Mouse (Mus musculus): ENCODE data around the gene Nmnat2.

The Nmnat2 gene

DNA sequence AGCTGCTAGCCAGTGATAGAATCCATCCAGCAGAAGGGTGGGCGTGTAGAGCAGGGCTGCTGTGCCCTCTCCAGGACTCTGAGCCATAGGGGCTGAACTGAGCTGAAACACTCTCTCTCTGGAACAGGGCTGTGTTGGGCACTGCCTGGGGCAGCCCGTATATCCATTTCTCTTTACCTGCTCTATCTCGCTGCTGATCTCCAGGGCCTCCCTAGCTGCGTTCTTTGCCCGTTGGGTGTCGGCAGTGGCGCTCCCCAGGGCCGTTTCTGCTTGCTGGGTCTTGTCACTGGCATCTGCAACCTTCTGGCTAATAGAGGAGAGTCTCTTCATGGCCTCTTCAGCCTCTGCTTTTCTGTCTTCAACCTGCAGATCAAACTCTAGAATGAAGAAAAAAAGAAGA is 174.0 kb downstream of the Nmnat2 start:
- no peak for DNase-seq

DNA sequence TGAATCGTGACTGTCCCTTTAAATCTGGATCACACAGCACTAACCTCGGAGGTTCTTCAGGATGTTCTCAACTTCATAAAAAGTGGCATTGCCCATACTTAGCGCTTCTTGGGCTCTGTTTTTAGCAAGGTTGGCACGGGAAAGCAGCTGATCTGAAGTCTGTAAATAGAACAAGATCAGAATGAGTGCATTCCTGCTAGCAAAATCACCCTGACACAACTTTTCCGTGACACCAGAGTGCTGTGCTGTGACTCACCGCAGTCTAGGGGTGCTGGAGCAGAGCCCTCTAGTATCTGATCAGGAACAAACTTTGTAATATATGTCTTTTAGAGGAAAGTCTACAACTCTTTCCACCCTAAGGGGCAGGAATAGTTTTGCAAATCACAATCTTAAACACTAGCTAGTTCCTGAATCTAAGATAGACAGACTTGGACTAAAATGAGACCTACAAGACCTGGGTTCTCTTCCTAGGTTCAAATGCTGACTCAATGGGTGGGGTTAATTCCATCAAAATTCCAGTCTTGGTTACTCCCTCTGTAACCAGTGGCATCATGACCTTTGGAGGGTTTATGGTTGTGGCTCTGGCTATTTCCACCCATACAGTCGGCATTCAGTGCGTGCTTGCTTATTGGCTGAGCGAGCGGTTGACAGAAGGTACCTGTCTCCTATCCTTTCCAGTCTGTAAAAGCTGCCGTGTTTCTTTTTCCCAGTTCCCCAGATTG is 175.4 kb downstream of the Nmnat2 start:
- DNase-seq = no peak

DNA sequence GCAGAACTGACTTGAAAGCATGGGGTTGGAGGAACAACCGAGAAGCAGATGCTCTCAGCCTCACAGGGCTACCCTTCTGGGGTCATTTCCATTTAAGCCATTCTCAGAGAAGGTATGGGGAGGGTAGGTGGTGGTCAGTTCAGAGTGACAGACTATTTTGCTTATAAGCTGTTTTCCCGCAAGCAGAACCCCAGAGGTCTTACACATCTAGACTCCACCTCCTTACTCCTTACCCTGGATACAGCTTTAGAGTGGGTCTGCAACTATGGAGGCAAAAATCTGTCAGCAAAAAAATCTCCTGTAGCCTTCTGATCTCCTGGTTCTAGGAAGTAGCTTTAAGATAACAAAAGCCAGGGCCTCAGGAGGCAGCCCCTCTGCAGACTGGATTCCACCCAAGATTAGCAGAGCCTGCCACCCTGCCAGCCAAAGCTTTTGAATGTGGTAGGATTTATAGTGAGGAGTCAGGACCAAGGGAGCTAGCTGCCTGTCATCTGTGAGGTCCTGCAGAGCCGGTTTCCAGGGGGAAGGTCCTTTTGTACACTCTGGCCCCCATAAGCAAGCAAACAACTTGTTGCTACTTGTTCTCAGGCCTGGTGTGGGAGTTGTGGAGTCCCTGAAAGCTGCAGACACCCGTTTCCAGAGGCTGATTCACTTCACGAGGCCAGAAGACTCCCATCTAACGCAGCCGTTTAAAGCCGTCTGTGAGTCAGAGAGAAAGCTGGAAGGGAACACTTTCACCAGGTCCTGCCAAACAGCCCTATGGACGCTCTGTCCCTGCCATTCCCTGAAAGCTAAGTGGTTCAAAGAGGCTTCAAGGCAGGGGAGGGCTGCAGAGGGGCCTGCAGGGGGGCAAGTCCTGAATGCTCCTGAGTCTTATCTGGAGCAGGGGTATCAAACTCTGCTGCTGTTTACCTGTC is 179.3 kb downstream of the Nmnat2 start:
- DNase-seq = no peak

DNA sequence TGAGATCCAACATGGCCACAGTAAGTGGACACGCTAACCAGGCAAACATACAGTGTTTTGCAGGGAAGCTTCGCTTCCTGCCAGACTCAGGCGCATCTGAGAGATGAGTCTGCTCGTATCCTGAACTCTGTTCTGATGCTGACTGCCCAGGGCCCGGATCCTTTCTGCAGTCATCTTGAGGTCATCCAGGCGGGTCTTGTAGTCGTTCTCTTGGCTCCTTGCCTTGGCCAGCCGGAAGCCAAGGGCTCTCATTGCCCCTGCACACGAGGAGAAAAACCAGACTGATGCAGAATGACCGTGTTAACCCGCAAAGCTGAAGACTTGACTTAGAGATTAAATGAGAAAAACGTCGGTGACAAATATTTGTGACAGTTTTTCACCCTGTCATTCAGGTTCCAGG is 181.9 kb downstream of the Nmnat2 start:
- DNase-seq = no peak

DNA sequence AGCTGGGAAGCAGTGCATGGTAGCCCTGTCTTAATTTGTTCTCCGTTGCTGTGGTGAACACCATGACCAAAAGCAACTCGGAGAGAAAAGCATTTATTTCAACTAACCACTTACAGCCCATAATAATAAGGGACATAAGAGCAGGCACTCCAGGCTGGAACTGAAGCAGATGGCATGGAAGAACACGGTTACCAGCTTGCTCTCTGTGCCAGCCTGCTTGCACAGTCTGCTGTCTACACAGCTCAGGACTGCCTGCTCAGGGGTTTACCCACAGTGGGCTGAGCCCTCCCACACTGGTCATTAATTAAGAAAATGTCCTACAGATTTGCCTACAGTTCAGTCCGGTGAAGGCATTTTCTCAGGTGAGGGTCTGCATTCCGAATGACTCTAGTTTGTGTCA is 183.7 kb downstream of the Nmnat2 start:
- no peak for DNase-seq

DNA sequence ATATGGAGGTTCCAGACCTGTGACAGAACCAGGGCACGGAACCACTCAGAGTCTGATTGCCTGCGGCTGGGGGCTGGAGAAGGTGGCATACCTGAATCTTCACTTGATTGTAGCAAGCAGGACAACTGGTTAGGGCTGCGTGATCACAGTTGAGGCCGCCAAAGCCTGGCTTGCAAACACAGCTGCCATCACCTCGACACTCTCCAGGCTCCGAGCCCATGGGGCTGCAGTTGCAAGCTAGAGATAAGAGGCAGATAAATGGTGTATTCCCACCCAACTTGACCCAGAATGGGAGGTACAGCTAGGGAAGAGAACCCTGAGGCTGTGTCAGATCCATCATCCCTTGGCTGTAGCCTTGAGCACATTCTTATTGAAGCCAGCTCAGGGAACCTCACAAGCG is 184.8 kb downstream of the Nmnat2 start:
- DNase-seq = no peak

DNA sequence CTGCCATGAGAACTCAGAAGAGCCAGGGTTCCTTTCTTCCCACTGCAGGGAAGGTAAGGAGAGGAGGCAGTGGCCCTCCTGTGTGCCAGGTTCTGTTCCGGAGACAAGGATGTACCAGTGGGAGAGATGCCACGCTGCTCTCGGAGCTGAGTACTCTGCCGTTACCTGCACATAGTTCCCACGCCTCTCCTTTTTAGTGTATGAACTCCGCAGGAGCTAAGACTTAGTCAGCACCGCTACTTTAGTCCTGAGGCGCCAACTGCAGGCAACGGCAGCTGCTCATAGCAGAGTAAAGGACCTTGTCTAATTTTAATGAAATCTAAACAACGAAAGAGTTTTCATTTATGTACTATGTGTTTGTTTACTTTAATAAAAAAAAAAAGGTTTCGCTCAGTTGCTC is 185.5 kb downstream of the Nmnat2 start:
- no peak for DNase-seq

DNA sequence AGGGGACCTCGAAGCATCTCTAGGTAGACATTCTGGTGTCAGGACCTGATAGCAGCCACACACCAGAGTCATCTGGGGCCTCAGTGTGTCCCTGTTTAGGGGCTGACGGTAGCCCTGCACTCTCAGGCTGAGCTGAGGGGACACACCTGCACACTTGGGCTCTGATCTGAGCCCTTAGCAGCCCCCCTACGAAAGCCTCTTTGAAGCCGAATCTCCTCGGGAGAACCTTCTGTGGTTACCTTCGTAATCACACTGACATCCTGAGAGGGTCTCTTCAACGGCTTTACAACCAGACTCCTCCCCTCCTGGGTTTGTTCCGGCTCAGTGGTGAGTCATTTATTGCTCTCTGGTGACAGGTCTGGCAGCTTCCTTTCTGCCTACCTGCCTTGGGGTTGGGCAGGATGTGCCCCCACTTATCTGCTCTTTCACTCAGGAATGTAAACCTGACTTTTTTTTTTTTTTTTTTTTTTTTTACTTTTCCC is 186.0 kb downstream of the Nmnat2 start:
- DNase-seq = no peak

DNA sequence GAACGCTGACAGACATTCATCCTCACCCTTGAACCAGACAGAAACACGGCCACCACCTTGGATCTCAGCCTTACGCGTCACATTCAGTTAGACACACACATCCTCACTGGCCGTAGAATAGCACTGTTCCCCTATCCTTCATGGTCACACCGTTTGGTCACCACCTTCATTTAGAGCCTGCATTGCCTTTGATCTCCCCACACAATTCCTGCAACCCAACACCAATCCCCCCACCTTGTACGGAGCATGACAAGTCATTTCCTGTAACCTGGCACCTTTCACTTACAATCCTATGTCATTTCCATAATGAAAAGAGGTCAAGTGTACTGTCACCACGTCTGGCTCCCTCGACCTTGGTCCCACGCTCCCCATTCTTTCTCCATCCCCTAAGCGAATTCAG is 189.2 kb downstream of the Nmnat2 start:
- DNase-seq = no peak

DNA sequence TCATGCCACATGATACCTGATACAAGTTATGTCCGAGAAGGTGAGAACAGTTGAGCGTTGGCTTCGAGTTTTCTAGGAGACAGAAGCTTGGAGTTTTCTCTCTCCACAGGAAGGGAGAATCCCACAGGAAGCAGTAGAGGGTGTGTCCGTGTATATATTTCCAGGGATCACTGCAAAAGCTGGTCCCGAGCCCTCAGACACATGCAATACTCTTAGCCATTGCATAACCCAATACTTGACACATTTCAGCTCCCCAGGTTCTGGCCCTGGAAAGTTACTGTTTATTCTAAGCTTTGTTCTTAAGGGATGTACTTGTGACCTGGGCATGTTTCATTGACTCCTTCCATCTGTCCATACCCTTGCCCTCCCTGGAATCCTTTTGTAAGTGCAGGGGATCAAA is 191.0 kb downstream of the Nmnat2 start:
- DNase-seq = no peak

DNA sequence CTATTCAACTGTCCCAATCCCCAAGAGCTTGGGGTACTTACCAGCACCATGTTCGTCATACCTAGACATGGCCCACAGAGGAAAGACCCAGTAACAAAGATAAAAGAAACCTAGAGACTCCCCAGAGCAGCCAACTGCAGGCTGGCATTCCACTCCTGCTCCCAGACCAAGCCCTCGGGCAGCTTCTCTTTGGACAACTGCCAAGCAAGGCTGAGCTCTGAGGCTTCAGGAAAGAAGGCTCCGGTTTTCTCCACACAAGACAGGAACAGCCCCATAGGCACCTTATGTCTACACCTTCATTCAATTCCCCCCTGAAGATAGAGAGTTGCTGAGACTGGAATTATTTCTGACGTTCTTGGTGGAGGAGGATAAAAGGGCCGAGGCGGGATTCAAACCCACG is 197.8 kb downstream of the Nmnat2 start:
- DNase-seq = no peak

DNA sequence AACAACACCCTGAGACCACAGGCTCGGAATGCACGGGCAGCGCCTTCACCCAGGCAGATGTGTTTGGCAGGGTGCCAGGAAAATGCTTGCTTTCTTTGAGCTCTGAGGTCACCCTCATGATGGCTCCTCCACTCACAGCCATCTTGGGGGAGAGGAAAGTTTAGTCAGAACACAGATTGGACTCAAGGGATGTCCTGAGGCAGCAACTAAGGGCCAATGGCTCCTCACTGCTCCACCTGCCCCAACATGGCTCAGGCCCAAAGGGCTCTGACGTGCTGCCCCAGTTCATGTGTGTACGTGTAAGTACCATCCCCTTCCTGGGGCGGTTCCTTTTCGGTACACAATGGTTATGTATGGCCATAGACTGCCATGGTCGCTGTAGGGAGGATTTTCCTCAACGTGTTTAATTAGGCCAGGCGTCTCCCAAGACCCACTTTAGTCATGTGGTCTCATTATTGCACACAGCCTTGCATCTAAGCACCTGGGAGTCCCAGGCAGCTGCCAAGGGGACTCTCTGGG is 198.9 kb downstream of the Nmnat2 start:
- no peak for DNase-seq

DNA sequence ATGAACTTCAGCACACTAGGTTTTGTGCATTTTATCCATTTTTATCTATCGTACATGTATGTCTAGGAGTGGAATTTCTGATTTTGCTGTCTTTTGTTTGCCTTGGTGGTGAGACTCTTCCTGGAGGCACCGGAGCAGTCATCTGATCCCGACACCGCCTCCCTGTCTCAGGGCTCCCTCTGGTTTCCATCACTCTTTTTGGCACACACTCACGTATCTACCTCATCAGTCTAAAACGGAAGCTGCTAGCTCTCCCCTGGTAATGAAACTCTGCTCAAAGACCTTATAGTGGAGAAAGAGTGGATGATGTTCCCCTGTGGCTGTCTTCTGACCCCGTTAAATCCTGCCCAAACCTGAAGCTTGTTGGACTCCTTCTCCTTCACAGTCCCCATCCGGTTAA is 200.6 kb downstream of the Nmnat2 start:
- DNase-seq = no peak

DNA sequence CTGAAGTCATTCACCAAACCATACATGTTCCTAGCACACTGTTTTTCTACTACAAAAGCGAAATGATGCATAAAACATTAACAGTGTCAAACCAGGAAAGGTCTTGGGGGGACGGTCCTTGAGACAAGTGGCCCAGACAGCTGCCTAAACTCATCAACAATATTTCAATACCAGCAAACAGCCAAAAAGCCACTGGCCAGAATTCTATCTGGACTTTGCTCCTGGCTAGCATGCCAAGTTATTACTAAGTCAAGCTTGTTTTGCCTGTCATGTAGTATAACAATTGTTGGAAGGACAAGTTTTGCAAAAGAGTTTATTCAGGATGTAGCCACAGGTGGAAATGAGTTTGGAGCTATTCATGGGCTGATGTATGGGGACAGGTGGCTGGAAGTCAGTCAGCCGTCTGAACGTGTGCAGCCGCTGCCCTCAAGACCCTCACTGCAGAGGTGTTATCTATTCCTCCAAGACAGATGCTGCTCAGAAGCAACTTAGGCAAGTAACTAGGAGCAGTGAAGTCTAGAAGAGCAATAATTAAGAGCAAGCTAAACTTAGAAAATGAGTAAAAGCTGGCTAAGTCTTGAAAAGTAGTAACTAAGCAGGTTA is 202.3 kb downstream of the Nmnat2 start:
- no peak for DNase-seq

DNA sequence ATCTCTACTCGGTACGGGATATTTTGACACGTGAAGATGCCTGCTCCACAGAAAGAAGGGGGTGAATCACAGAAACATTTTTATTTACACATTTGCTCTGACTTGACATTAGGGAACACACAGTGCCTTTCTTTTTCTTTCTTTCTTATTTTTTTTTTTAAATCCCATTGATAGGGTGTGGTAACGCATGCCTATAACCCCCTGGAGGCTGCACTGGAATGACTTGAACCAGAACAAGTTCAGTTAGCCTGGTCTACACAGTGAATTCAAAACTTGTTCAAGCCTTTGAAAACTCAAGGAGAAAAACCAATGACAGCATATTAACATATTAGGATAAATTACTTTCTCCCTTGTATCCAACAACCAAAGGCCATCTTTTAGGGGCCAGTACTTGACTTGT is 204.3 kb downstream of the Nmnat2 start:
- no peak for DNase-seq

DNA sequence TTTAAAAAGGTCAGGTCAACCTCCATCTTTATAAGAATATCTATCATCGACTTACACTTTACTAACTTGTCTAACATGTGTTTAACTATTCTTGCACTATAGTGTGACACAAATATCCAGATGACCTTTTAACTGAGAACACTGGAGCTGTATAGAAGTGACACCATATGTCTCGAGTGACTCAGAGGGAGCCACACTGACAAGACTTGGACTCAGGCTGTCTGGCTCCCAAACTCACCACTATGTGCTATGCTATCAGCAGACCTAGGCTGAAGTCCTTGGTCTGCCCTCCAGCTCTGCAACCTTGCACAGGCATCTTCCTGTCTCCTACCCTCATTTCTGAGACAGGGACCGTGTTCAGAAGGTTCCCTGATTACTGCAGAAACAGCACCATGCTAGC is 209.0 kb downstream of the Nmnat2 start:
- DNase-seq = no peak

DNA sequence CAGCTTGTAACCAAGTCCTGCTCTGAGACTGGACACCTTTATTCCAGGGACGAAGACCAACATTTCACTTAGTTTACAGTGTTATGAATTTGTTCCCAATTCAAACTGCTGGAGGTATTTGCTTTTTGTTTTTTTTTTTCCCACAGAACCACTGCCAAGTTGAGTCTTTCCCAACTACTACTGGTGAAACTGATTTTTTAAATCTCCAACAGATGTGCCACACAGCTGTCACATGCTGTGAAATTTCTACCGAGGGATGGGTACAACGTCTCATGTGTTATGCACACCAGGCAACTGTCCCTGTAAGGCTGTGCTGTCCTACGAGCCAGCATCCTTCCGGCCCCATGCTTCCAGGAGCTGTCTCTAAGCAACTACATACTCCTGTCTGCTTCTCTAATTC is 213.5 kb downstream of the Nmnat2 start:
- DNase-seq = no peak
